Mouse (Mus musculus): ENCODE data around the gene Hyal3. TPM values are rescaled to one million over a fixed set of nuclear protein-coding genes. Genes with fewer than 3 reads are reported as not detected.
A peak's percentile ranks its signal among the peaks of the same experiment; 100 is the strongest.

Gene Hyal3
- polyA plus RNA-seq, 1 experiment = 1.1 TPM

- no peak for TF ChIP-seq CTCF (IDR thresholded peaks at IDR 0.05; ENCODE audit: borderline replicate concordance, insufficient read depth, low read depth, low read length)
- TF ChIP-seq POLR2A (IDR thresholded peaks at IDR 0.05; ENCODE audit: borderline replicate concordance, insufficient read depth, low read length) = no peak
- 30% methylated on average over 13 of the region's 13 CpGs for WGBS
- peaks cover 34% of the 10 kb centered on the region for H3K4me1 ChIP-seq (ENCODE audit: control insufficient read depth, insufficient read depth, low read length)
- H3K27me3 ChIP-seq (ENCODE audit: control insufficient read depth, insufficient read depth, low read length) = no peaks in the 10 kb centered on the region
- H3K4me3 ChIP-seq (replicated peaks; ENCODE audit: insufficient read depth, low read depth, low read length) = no peak overlapping the region
- DNase-seq = peak in 1 of 2 experiments; percentile 49
- H3K27ac ChIP-seq (ENCODE audit: insufficient read depth, low read length) = peak overlapping the region; percentile 59
Observed at GRCm38 (mm10) chr9:107619546-107619879, 38.9 kb downstream of the Hyal3 start.

DNA sequence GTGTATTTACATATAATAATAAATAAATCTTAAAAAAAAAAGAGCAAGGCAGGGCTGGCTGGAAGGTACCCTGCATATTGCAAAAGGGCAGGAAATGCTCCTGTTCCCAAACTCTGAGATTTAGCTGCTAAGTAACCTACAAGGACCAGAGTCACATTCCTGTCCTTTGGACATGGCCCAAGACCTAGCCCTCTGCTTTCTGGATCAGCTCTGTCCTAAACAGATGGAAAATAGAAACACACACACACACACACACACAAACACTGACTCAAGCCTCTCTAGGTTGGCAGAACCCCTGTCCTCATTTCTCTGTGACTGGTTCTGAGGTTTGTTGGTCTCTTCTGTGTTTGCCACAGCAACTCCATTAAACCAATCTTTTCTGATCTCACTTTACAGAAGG is 40.3 kb downstream of the Hyal3 start:
- no peak for DNase-seq
- Histone ChIP-seq H3K4me1 (ENCODE audit: control insufficient read depth, insufficient read depth, low read length) (peaks cover 44% of the 10 kb centered on the region), H3K27me3 (ENCODE audit: control insufficient read depth, insufficient read depth, low read length) (no peaks in the 10 kb centered on the region), H3K4me3 (replicated peaks; ENCODE audit: insufficient read depth, low read depth, low read length) (no peak overlapping the region), H3K27ac (ENCODE audit: insufficient read depth, low read length) (no peak overlapping the region)
- TF ChIP-seq POLR2A (IDR thresholded peaks at IDR 0.05; ENCODE audit: borderline replicate concordance, insufficient read depth, low read length) (no peak), CTCF (IDR thresholded peaks at IDR 0.05; ENCODE audit: borderline replicate concordance, insufficient read depth, low read depth, low read length) (no peak)

DNA sequence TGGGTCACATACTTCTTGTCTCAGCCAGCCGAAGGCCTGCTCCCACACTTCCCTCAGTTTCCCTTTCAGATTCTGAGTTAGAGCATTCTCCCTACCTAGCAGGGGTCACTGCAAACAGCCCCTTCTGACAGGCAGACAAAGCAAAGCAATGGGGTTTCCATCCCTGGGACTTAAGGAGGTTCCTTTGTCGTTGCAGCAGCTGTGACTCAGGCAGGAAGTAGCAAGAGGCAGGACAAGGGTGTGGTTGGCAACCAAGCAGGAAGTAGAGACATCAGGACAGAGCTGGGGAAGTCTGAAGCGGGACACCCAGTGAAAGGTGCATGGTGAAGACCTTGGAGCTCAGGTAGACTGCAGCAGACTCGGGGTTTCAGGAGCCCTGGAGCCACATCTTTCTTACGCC is 43.9 kb downstream of the Hyal3 start:
- TF ChIP-seq CTCF (IDR thresholded peaks at IDR 0.05; ENCODE audit: borderline replicate concordance, insufficient read depth, low read depth, low read length) = no peak
- no peak for TF ChIP-seq POLR2A (IDR thresholded peaks at IDR 0.05; ENCODE audit: borderline replicate concordance, insufficient read depth, low read length)
- Histone ChIP-seq H3K4me3 (replicated peaks; ENCODE audit: insufficient read depth, low read depth, low read length) (no peak overlapping the region), H3K27ac (ENCODE audit: insufficient read depth, low read length) (no peak overlapping the region), H3K27me3 (ENCODE audit: control insufficient read depth, insufficient read depth, low read length) (no peaks in the 10 kb centered on the region), H3K4me1 (ENCODE audit: control insufficient read depth, insufficient read depth, low read length) (peaks cover 61% of the 10 kb centered on the region)
- WGBS = 70% methylated on average over 5 of the region's 5 CpGs
- DNase-seq = no peak

GRCm38 (mm10) chr9:107624951-107625350 is 44.3 kb downstream of the Hyal3 start:
- no peaks in the 10 kb centered on the region for H3K27me3 ChIP-seq (ENCODE audit: control insufficient read depth, insufficient read depth, low read length)
- TF ChIP-seq POLR2A (IDR thresholded peaks at IDR 0.05; ENCODE audit: borderline replicate concordance, insufficient read depth, low read length) (no peak), CTCF (IDR thresholded peaks at IDR 0.05; ENCODE audit: borderline replicate concordance, insufficient read depth, low read depth, low read length) (no peak)
- H3K4me1 ChIP-seq (ENCODE audit: control insufficient read depth, insufficient read depth, low read length) = peaks cover 57% of the 10 kb centered on the region
- H3K4me3 ChIP-seq (replicated peaks; ENCODE audit: insufficient read depth, low read depth, low read length) = no peak overlapping the region
- 67% methylated on average over 3 of the region's 3 CpGs for WGBS
- no peak for DNase-seq
- peak overlapping the region; percentile 25; the same call in 1 of the 2 replicates for H3K27ac ChIP-seq (ENCODE audit: insufficient read depth, low read length)

GRCm38 (mm10) chr9:107625351-107626128 is 44.9 kb downstream of the Hyal3 start:
- TF ChIP-seq CTCF (IDR thresholded peaks at IDR 0.05; ENCODE audit: borderline replicate concordance, insufficient read depth, low read depth, low read length) = peak; percentile 0; the same call in 1 of the 2 replicates
- no peak for TF ChIP-seq POLR2A (IDR thresholded peaks at IDR 0.05; ENCODE audit: borderline replicate concordance, insufficient read depth, low read length)
- Histone ChIP-seq H3K4me3 (replicated peaks; ENCODE audit: insufficient read depth, low read depth, low read length) (no peak overlapping the region), H3K4me1 (ENCODE audit: control insufficient read depth, insufficient read depth, low read length) (peaks cover 52% of the 10 kb centered on the region), H3K27ac (ENCODE audit: insufficient read depth, low read length) (0 out of 2 replicates have a peak overlapping the region, but pooled peaks have one; percentile 72), H3K27me3 (ENCODE audit: control insufficient read depth, insufficient read depth, low read length) (no peaks in the 10 kb centered on the region)
- DNase-seq = no peak
- WGBS = 90% methylated on average over 12 of the region's 12 CpGs

DNA sequence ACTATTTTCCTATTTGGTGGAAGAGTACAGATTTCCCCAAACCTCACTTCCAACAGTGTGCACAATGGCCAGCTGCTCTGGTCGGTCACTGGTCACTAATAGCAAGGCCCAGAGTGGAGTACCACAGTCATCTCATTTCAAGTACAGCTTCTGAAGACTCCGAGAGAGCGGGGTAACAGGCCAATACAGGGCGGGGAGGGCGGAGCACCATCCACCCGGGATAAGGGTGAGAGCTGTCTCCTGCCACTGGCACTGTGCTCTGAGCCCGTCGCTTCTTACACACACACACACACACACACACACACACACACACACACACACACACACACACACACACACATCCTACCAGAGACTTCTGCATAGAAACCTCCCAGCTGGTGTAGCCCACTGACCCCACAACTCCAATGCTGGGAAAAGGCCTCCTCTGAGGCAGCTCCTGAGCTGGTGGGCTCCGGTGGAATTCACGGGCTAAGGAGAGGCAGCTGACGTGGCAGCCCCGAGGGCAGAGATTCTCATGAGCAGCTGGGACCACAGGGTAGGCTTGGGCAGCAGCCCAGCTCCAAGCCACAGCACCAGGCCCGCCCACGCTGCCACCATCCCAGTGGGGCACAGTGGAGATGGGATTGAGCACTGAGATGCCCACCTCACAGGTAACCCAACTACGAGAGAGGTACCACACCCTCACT is 45.7 kb downstream of the Hyal3 start:
- H3K27ac ChIP-seq (ENCODE audit: insufficient read depth, low read length) = peak overlapping the region; percentile 72
- H3K4me3 ChIP-seq (replicated peaks; ENCODE audit: insufficient read depth, low read depth, low read length) = peak overlapping the region; percentile 31
- H3K27me3 ChIP-seq (ENCODE audit: control insufficient read depth, insufficient read depth, low read length) = no peaks in the 10 kb centered on the region
- peaks cover 46% of the 10 kb centered on the region for H3K4me1 ChIP-seq (ENCODE audit: control insufficient read depth, insufficient read depth, low read length)
- TF ChIP-seq CTCF (IDR thresholded peaks at IDR 0.05; ENCODE audit: borderline replicate concordance, insufficient read depth, low read depth, low read length) (0 out of 2 replicates have a peak, but pooled peaks have one; percentile 1), POLR2A (IDR thresholded peaks at IDR 0.05; ENCODE audit: borderline replicate concordance, insufficient read depth, low read length) (no peak)
- no peak for DNase-seq
- WGBS = 26% methylated on average over 15 of the region's 15 CpGs

- Histone ChIP-seq H3K27ac (ENCODE audit: insufficient read depth, low read length) (peak overlapping the region; percentile 72), H3K27me3 (ENCODE audit: control insufficient read depth, insufficient read depth, low read length) (no peaks in the 10 kb centered on the region), H3K4me3 (replicated peaks; ENCODE audit: insufficient read depth, low read depth, low read length) (peak overlapping the region; percentile 31), H3K4me1 (ENCODE audit: control insufficient read depth, insufficient read depth, low read length) (peaks cover 43% of the 10 kb centered on the region)
- TF ChIP-seq CTCF (IDR thresholded peaks at IDR 0.05; ENCODE audit: borderline replicate concordance, insufficient read depth, low read depth, low read length) (peak; percentile 74), POLR2A (IDR thresholded peaks at IDR 0.05; ENCODE audit: borderline replicate concordance, insufficient read depth, low read length) (no peak)
- peak; percentile 70 to 75 for DNase-seq
- 15% methylated on average over 2 of the region's 2 CpGs for WGBS
Observed at GRCm38 (mm10) chr9:107626844-107627277, 46.2 kb downstream of the Hyal3 start.
